Mouse (Mus musculus) MEL (cell line): ENCODE measurements at regions not wholly inside any gene's neighbourhood (a gene's known extent, or its start where the extent isn't known, plus 50 kb on each side); places are given as distances from the start of the nearest gene placed in this dataset.

Source experiments
- DNase-seq: peaks from one replicate; pipeline ENCODE4 v3.0.0; 2011; ENCODE audit warnings: low read depth, low spot score
- H3K27ac ChIP-seq: 2 replicates; pipeline ENCODE4 v1.5.1; 2012; ENCODE audit warnings: low read depth, mild to moderate bottlenecking, control low read depth, low read length, moderate library complexity; ENCODE audit not compliant: control insufficient read depth
- H3K27me3 ChIP-seq, 2 experiments: fragments of 150-350 bp in 1 of 2; sonication (generic) in 1 of 2; 2 replicates each; pipeline ENCODE4 v1.6.1; 2012; ENCODE audit warnings: low read length in 2 of 2, mild to moderate bottlenecking in 2 of 2, improper control_type of control experiment in 1 of 2, moderate library complexity in 1 of 2; ENCODE audit not compliant: insufficient read depth in 2 of 2, control insufficient read depth in 1 of 2
- H3K36me3 ChIP-seq, 2 experiments: 2 replicates each; pipeline ENCODE4 v1.6.1; 2012 to 2014; ENCODE audit warnings: low read length in 2 of 2, improper control_type of control experiment in 1 of 2, inconsistent platforms in 1 of 2, mild to moderate bottlenecking in 1 of 2; ENCODE audit not compliant: insufficient read depth in 2 of 2, control insufficient read depth in 1 of 2
- H3K4me1 ChIP-seq, 2 experiments: fragments of 150-350 bp in 1 of 2; sonication (generic) in 1 of 2; 2 replicates each; pipeline ENCODE4 v1.6.1; 2012; ENCODE audit warnings: low read length in 2 of 2, improper control_type of control experiment in 1 of 2, mild to moderate bottlenecking in 1 of 2; ENCODE audit not compliant: insufficient read depth in 2 of 2, control insufficient read depth in 1 of 2
- H3K4me3 ChIP-seq, 2 experiments: fragments of 150-350 bp in 1 of 2; sonication (generic) in 1 of 2; 2 replicates each; pipeline ENCODE4 v1.5.1; 2012; ENCODE audit warnings: low read depth in 2 of 2, low read length in 2 of 2, mild to moderate bottlenecking in 2 of 2, moderate library complexity in 2 of 2, control low read depth in 1 of 2, improper control_type of control experiment in 1 of 2; ENCODE audit not compliant: control insufficient read depth in 1 of 2, insufficient read depth in 1 of 2
- H3K79me2 ChIP-seq: 2 replicates; pipeline ENCODE4 v1.6.1; 2012; ENCODE audit warnings: mild to moderate bottlenecking, low read length, moderate library complexity; ENCODE audit not compliant: control insufficient read depth, poor library complexity, insufficient read depth
- H3K9ac ChIP-seq: 2 replicates; pipeline ENCODE4 v1.6.1; 2012; ENCODE audit warnings: low read depth, mild to moderate bottlenecking, control low read depth, low read length, moderate library complexity; ENCODE audit not compliant: control insufficient read depth, poor library complexity, severe bottlenecking
- H3K9me3 ChIP-seq: fragments of 150-350 bp; sonication (generic); replicated peaks from 2 replicates; pipeline ENCODE4 v1.6.1; 2012; ENCODE audit warnings: mild to moderate bottlenecking, low read length, improper control_type of control experiment, moderate library complexity; ENCODE audit not compliant: insufficient read depth
- CHD1 ChIP-seq: IDR thresholded peaks from 2 replicates; pipeline ENCODE4 v1.6.1; 2012; ENCODE audit warnings: low read depth, mild to moderate bottlenecking, inconsistent platforms, low read length, improper control_type of control experiment
- CHD2 ChIP-seq: IDR thresholded peaks from 2 replicates; pipeline ENCODE4 v1.6.1; 2011; ENCODE audit warnings: low read length, improper control_type of control experiment
- CTCF ChIP-seq, 3 experiments: IDR thresholded peaks in 2 of 3; conservative IDR thresholded peaks in 1 of 3; 2 replicates each; pipeline ENCODE4 v1.5.1; 2011 to 2012; ENCODE audit warnings: low read length in 3 of 3, low read depth in 2 of 3, mild to moderate bottlenecking in 2 of 3, improper control_type of control experiment in 1 of 3, inconsistent platforms in 1 of 3, mixed read lengths in 1 of 3, moderate library complexity in 1 of 3; ENCODE audit not compliant: control insufficient read depth in 1 of 3, insufficient read depth in 1 of 3, poor library complexity in 1 of 3, severe bottlenecking in 1 of 3
- EP300 ChIP-seq, 2 experiments: IDR thresholded peaks; 2 replicates each; pipeline ENCODE4 v1.6.1; 2011; ENCODE audit warnings: improper control_type of control experiment in 2 of 2, low read length in 2 of 2, low read depth in 1 of 2, mild to moderate bottlenecking in 1 of 2
- ETS1 ChIP-seq: IDR thresholded peaks from 2 replicates; pipeline ENCODE4 v1.6.1; 2012; ENCODE audit warnings: low read depth, mild to moderate bottlenecking, inconsistent platforms, low read length, improper control_type of control experiment, moderate library complexity
- GABPA ChIP-seq: IDR thresholded peaks from 2 replicates; pipeline ENCODE4 v1.6.1; 2012; ENCODE audit warnings: low read depth, mild to moderate bottlenecking, inconsistent platforms, low read length, improper control_type of control experiment, moderate library complexity
- HCFC1 ChIP-seq: IDR thresholded peaks from 2 replicates; pipeline ENCODE4 v1.6.1; 2012; ENCODE audit warnings: low read depth, mild to moderate bottlenecking, inconsistent platforms, low read length, improper control_type of control experiment, moderate library complexity
- MAX ChIP-seq: IDR thresholded peaks from 2 replicates; pipeline ENCODE4 v1.6.1; 2011; ENCODE audit warnings: low read length, improper control_type of control experiment
- MYB ChIP-seq: IDR thresholded peaks from 2 replicates; pipeline ENCODE4 v1.6.1; 2011; ENCODE audit warnings: mild to moderate bottlenecking, low read depth, low read length, improper control_type of control experiment
- POLR2AphosphoS2 ChIP-seq: IDR thresholded peaks from 2 replicates; pipeline ENCODE4 v1.6.1; 2011; ENCODE audit warnings: low read length, improper control_type of control experiment
- POLR2AphosphoS5 ChIP-seq: IDR thresholded peaks from 2 replicates; pipeline ENCODE4 v1.6.1; 2012; ENCODE audit warnings: low read depth, borderline replicate concordance, mild to moderate bottlenecking, inconsistent platforms, low read length, moderate library complexity, mixed read lengths
- TAL1 ChIP-seq: IDR thresholded peaks from 2 replicates; pipeline ENCODE4 v1.6.1; 2012; ENCODE audit warnings: mild to moderate bottlenecking, inconsistent platforms, low read length, moderate library complexity, mixed read lengths
- TBP ChIP-seq: IDR thresholded peaks from 2 replicates; pipeline ENCODE4 v1.8.0; 2011; ENCODE audit warnings: low read depth, low read length, improper control_type of control experiment
- TCF12 ChIP-seq: IDR thresholded peaks from 2 replicates; pipeline ENCODE4 v1.6.1; 2014; ENCODE audit warnings: low read depth, mild to moderate bottlenecking, inconsistent platforms, low read length, improper control_type of control experiment, moderate library complexity
- UBTF ChIP-seq: IDR thresholded peaks from 2 replicates; pipeline ENCODE4 v1.6.1; 2012; ENCODE audit warnings: low read depth, mild to moderate bottlenecking, inconsistent platforms, low read length, improper control_type of control experiment, moderate library complexity, borderline replicate concordance; ENCODE audit not compliant: insufficient read depth
- USF2 ChIP-seq, 2 experiments: IDR thresholded peaks; 2 replicates each; pipeline ENCODE4 v1.6.1; 2011 to 2012; ENCODE audit warnings: improper control_type of control experiment in 2 of 2, low read length in 2 of 2, borderline replicate concordance in 1 of 2, inconsistent platforms in 1 of 2, low read depth in 1 of 2, mild to moderate bottlenecking in 1 of 2; ENCODE audit not compliant: insufficient read depth in 1 of 2
- ZC3H11A ChIP-seq: IDR thresholded peaks from 2 replicates; pipeline ENCODE4 v1.6.1; 2012; ENCODE audit warnings: low read depth, mild to moderate bottlenecking, inconsistent platforms, low read length, improper control_type of control experiment

DNA sequence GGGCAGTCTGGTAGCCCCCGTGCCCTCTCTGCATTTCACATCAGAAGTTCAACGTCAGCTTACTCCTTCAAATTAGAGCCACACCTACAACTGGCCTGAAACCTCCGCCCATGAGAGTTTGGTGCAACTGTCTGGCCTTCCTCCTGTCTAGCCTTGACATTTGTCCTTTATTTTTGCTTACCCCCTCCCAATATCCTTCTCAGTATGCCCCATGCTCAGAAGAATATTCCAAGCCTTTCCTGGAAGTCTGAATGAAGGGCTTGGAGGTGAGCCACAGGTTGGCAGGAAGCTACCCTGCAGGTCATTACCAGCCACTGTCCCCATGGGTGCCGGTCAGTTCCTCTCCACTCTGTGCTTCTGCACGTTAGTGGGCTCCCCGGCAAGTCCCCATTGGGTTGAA lies 997.4 kb downstream of the 4930447A16Rik start:
- no peak for TF ChIP-seq CTCF (IDR thresholded peaks at IDR 0.05 in 2 of 3, conservative IDR thresholded peaks at IDR 0.05 in 1 of 3; ENCODE audit: control insufficient read depth in 1 of 3, insufficient read depth in 1 of 3, low read depth in 2 of 3, low read length in 3 of 3, poor library complexity in 1 of 3, severe bottlenecking in 1 of 3)
- TF ChIP-seq TAL1, result no peak
- TF ChIP-seq CHD2, result no peak
- no peak for TF ChIP-seq MAX
- no peak for TF ChIP-seq MYB
- no peak for TF ChIP-seq USF2 (IDR thresholded peaks at IDR 0.05; ENCODE audit: borderline replicate concordance in 1 of 2, insufficient read depth in 1 of 2, low read depth in 1 of 2, low read length in 2 of 2)
- no peak for TF ChIP-seq ETS1
- TF ChIP-seq UBTF, result no peak
- no peak for TF ChIP-seq TCF12
- TF ChIP-seq POLR2AphosphoS5, result no peak
- no peak for TF ChIP-seq CHD1
- TF ChIP-seq TBP, result no peak
- no peak for TF ChIP-seq EP300 (IDR thresholded peaks at IDR 0.05; ENCODE audit: low read depth in 1 of 2, low read length in 2 of 2)
- TF ChIP-seq POLR2AphosphoS2, result no peak
- TF ChIP-seq GABPA, result no peak
- no peak for TF ChIP-seq ZC3H11A
- no peak for DNase-seq
- H3K9ac ChIP-seq, result no peak overlapping the region
- peaks cover 0 to 18% of the 10 kb centered on the region in 2 experiments for H3K27me3 ChIP-seq
- no peak overlapping the region for H3K4me3 ChIP-seq
- H3K79me2 ChIP-seq, result no peaks in the 10 kb centered on the region
- H3K36me3 ChIP-seq, result no peaks in the 10 kb centered on the region
- H3K4me1 ChIP-seq, result no peaks in the 10 kb centered on the region
- no peaks in the 10 kb centered on the region for H3K9me3 ChIP-seq
- H3K27ac ChIP-seq, result no peak overlapping the region

DNA sequence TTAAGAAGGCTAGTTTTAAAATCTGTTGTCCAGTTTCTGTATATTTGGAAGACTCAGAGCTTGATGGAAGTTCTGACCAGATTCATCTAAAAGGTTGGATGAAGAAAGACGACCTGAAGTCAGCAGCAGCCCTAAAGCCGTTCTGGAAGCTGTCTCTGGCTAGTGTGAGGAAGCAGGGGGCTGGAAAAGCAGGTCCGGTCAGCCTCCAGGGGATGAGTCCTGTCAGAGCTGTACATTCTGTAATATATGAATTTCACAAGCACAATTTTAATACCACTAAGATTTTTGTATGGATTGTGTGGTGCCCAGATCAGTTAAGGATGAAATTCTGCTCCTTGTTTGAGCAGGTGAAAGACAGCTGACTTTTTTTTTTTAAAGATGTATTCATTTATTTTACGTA lies 1000.2 kb downstream of the 4930447A16Rik start:
- Histone ChIP-seq H3K27me3 (peaks cover 0 to 19% of the 10 kb centered on the region in 2 experiments), H3K36me3 (no peaks in the 10 kb centered on the region), H3K9me3 (no peaks in the 10 kb centered on the region), H3K9ac (no peak overlapping the region), H3K27ac (no peak overlapping the region), H3K4me1 (no peaks in the 10 kb centered on the region), H3K4me3 (no peak overlapping the region), H3K79me2 (no peaks in the 10 kb centered on the region)
- TF ChIP-seq TCF12 (no peak), HCFC1 (no peak)
- no peak for DNase-seq
